Mouse (Mus musculus): ENCODE results near the gene Arsb.

The Arsb gene

GRCm38 (mm10) chr13:93888916-93889315 lies 117.5 kb downstream of the Arsb start:
- in situ Hi-C loops (cut with MseI, MboI): no loop called here

DNA sequence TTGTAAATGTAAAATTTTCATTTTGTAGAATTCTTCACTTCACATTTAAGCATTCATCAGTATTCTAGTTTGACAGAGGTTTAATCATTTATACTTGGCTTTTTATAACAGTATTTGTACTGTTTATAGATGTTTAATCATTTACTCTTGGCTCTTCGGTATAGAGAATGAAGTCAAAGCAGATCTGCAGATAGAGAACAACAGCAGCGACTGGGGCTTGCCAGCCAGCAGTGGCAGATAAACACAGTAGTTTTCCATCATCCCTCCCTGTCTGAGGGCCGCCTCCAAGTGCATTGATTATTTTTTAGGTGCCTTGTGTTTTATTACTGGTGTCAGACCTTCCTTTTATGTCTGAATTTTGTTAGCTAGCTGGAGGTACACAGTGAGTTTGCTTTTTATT lies 118.6 kb downstream of the Arsb start:
- in situ Hi-C loops (cut with MseI, MboI): no loop called here

GRCm38 (mm10) chr13:93891276-93891675 lies 119.8 kb downstream of the Arsb start:
- in situ Hi-C loops (cut with MseI, MboI): no loop called here

DNA sequence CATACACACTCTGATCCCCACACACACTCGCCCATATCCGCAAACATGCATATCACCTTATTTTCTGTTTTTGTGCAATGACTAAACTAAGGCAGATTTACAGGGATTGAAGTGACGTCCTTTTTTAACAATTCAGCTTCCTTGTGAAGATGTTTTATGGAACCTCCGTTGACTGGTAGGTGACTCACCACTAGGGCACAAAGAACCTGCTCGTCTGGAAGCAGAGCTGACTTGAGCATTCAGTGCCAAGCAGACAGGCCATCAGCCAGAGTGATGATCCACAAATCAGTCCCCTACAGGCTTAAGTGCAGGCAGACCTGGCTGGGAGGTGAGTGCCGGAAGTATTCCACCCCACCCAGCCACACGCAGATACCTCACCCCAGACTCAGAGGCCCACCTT lies 120.7 kb downstream of the Arsb start:
- in situ Hi-C loops (cut with MseI, MboI): no loop called here

GRCm38 (mm10) chr13:93894105-93894504 lies 122.7 kb downstream of the Arsb start:
- in situ Hi-C loops (cut with MseI, MboI): no loop called here

- in situ Hi-C loops (cut with MseI, MboI): no loop called here
These were observed 124.0 kb downstream of the Arsb start for GRCm38 (mm10) chr13:93895430-93895829.

GRCm38 (mm10) chr13:93897943-93898826 lies 126.8 kb downstream of the Arsb start:
- in situ Hi-C loops (cut with MseI, MboI): no loop called here

DNA sequence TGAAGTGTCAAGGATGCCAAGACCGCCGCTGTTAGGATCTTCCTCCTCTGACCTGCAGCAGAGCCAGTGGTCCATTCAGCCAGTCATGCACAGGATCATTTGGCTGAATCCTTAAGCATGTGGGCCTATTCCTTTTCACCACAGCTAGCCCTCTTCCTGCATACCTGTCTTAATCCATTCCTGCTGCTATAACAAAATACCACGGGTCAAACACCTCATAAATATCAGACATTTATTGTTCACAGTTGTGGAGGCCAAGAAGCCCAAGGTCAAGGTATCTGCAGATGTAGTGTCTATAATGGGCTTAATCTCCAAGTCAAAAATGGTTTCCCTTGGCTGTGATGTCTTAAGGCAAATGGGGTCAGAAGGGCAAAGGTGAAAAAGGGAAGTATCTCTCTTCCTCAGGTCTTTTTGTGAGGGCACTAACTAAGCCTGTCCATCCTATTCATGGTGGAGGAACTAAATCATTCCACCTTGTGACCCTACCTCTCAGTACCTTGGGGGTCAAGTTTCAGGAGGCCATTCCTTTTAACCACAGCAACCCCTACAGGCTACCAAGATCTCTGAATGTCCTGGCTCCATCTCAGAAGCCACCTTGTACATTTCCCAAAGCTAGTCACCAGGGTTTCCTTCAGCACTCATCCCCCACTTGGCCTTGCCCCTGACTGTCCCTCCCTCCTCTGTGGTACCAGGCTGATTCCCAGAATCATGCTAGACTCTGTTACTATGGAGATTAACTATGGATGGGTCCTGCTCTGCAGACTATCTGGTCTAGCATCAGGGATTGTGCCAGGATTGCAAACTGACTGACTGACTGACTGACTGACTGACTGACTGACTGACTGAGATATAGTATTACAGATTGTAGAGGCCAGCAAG lies 128.2 kb downstream of the Arsb start:
- in situ Hi-C loops (cut with MseI, MboI): no loop called here

DNA sequence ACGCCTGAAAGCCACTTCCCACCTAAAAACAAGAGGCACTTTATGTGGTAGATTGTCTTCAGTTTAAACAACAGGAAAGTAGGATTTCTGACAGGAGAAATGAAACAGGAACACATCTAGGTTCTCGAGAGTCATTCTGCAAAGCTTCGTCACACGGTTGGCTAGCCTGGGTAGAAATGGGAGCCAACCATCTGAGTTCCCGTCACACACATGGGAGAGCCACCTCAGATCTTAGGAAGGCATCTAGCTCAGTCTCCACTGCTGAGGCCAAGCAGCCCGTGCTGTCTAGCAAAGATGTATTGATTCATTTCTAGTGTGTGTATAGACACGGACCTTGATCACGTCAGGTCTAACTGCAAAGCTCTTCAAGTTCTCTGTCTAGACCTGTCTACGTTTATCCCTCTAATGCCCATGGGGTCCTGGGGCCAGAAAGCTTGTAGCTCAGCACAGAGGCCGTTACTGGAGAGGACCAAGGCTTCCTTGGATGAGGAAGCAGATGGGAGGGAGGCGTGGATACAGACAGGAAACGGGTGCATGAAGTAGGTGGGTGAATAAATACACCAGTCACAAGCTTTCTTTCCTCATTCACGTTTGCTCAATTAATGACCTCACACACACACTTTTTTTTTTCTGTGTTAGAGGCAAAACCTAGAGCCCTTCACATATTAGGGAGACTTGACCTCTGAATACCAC lies 129.7 kb downstream of the Arsb start:
- in situ Hi-C loops (cut with MseI, MboI): no loop called here

GRCm38 (mm10) chr13:93902126-93902525 lies 130.7 kb downstream of the Arsb start:
- in situ Hi-C loops (cut with MseI, MboI): no loop called here

- in situ Hi-C loops (cut with MseI, MboI): no loop called here
These were observed 135.3 kb downstream of the Arsb start for GRCm38 (mm10) chr13:93906552-93907245.

DNA sequence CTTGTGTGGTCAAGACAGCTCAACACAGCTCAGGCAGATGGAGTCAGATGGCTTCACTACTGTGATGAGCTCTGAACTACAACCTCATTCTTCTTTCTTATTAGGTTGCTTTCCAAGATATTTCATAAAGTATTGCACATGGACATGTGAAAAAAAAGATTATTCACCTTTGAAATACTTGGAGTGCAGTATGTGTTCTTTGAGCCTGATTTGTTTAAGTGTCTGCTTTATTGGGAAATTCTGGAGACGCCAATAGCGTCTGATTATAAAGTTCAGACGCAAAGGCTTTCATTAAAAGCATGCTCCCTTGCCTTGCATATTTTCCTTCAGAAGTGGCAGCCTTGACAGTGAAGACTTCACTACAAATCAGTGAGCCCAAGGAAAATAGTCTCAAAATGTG lies 136.5 kb downstream of the Arsb start:
- in situ Hi-C loops (cut with MseI, MboI): no loop called here

GRCm38 (mm10) chr13:93909847-93910246 lies 138.4 kb downstream of the Arsb start:
- in situ Hi-C loops (cut with MseI, MboI): no loop called here

GRCm38 (mm10) chr13:93911037-93911436 lies 139.6 kb downstream of the Arsb start:
- in situ Hi-C loops (cut with MseI, MboI): no loop called here

DNA sequence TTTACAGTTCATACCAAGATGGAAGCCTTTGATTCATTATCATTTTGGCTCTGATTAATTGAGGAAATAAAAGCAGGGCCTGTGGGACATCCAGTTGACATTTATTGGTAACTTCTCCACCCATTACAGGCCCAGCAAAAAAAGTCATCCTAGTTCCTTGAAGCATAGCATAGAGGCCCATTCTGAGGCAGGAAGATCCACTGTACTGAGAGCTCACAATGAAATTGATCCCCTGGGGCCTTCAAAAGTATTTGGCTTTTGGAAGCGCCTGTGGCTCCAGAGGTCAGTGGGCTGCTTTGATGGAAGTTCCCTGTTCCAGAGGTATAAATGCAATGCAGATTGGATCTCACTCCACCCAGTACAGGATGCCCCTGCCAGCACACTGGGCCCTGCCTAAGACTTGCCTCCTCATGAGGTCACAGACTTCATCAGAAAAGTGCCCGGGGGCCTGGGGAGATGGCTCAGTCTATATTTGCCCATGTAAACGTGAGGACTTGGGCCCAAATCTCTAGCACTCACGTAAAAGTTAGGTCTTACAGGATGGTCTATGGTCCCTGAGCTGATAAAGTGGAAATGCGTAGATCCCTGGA lies 141.0 kb downstream of the Arsb start:
- in situ Hi-C loops (cut with MseI, MboI): no loop called here

DNA sequence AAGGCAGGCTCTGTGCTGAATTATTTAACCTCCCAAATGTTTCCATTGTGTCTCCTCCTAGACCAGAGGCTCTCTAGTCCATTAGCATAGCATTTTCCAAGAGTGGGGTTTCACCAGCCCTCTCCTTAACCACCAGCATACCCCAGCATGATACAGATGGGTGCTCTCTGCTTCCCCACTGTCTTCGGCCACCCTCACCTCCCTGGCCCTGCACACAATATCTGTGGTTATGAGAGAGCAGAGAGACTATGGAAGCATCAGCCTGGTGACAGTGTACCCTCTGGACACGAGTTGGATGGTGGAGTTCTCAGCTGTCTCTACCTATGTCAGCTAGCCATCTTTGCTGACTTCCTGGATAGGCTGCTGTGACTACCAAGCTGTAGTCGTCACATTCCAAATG lies 142.8 kb downstream of the Arsb start:
- in situ Hi-C loops (cut with MseI, MboI): no loop called here

DNA sequence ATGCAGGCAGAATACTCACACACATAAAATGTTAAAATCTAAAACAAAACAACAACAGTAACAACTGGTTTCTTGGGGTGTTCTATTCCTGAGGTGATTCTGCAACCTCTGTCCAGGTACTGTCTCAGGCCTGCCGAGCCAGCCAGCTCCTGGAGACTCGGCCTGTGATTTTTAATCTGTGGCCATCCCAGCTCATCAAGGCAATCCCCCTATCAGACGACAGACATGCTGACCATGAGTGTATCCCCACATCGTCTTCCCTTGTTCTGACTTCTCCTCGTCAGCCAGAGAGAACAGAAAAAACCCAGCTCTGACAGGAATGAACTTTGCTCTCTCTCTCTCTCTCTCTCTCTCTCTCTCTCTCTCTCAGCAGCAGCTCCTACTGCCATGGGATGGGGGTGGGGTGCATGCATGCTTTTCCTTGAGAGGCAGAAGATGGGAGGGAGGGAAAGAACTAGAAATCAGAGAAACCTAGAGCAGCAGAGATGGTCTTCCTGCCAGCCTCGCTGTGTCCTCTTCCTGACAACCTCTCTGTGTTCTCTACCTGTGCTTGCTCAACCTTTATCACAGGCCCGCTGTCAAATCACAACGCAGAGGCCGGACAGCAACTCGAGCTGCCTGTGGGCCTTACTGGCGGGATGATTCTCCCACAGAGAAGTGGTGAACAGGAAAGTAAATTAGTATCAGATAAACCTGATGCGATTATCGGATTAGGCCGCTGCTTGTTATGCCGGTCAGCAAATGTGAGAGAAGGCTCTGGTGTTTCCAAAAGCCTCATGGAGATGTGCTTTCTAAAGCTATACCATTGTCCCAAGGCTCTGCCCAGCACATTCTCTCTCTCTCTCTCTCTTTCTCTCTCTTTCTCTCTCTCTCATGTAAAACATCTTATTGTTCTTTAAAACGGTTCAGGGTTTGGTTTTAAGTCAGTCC lies 144.5 kb downstream of the Arsb start:
- in situ Hi-C loops (cut with MseI, MboI): no loop called here

- in situ Hi-C loops (cut with MseI, MboI): no loop called here
These were observed 148.1 kb downstream of the Arsb start for GRCm38 (mm10) chr13:93919536-93919935.

GRCm38 (mm10) chr13:93920080-93920785 lies 148.8 kb downstream of the Arsb start:
- in situ Hi-C loops (cut with MseI, MboI): no loop called here
